Mouse (Mus musculus) T-cell, adult 66 days (primary cell): Measurements from ENCODE around the gene Gm5934. TPM values are rescaled to one million over a fixed set of nuclear protein-coding genes. Genes with fewer than 3 reads are reported as not detected.

ENCODE experiments used
- total RNA-seq, 2 experiments: library from RNA; stranded (reverse); gene quantifications; 3 replicates in 1 of 2; 4 replicates in 1 of 2; pipeline ENCODE4 v1.2.4; 2023

Gm5934 gene
- not detected for total RNA-seq

GRCm38 (mm10) chrX:24500660-24501059, at the start of gene Gm5934:
Gene Gm5934 (minus strand): TSS chrX:24500760.

Other genes with a start within 250 kb of the Gm5934 start
- gene Gm4297, start 74.1 kb upstream of the Gm5934 start, total RNA-seq, result not detected